Mouse (Mus musculus): ENCODE measurements around the gene Zbtb32. TPM values are rescaled to one million over a fixed set of nuclear protein-coding genes. Genes with fewer than 3 reads are reported as not detected.

Zbtb32 gene
- polyA plus RNA-seq, 1 experiment from 2014 or later, result 1.8 TPM

GRCm38 (mm10) chr7:30553021-30553589 lies 45.6 kb downstream of the Zbtb32 start:
- Histone ChIP-seq H3K27ac (replicated peaks) (peak overlapping the region; percentile 100), H3K9ac (peak overlapping the region; percentile 59), H3K4me2 (replicated peaks) (peak overlapping the region; percentile 96), H3K27me3 (no peaks in the 10 kb centered on the region), H3K36me3 (peaks cover 32% of the 10 kb centered on the region), H3K4me1 (peaks cover 21% of the 10 kb centered on the region), H3K4me3 (replicated peaks) (peak overlapping the region; percentile 81), H3K9me3 (replicated peaks) (no peaks in the 10 kb centered on the region)
- ATAC-seq (ENCODE audit: insufficient number of reproducible peaks, low FRiP score, low TSS enrichment, low read depth), result no peak
- 3% methylated on average over 23 of the region's 23 CpGs for WGBS

- H3K4me2 ChIP-seq (replicated peaks), result peak within 1 kb of the TSS; percentile 96
- H3K27ac ChIP-seq (replicated peaks), result peak within 1 kb of the TSS; percentile 100
- no peaks in the 10 kb centered on the region for H3K27me3 ChIP-seq
- peak within 1 kb of the TSS; percentile 63 for H3K9ac ChIP-seq
- peaks cover 17% of the 10 kb centered on the region for H3K4me1 ChIP-seq
- no peaks in the 10 kb centered on the region for H3K9me3 ChIP-seq (replicated peaks)
- under 1% methylated on average over 44 of the region's 44 CpGs for WGBS
- peak; percentile 95 for ATAC-seq (ENCODE audit: insufficient number of reproducible peaks, low FRiP score, low TSS enrichment, low read depth)
- peak within 1 kb of the TSS; percentile 81 for H3K4me3 ChIP-seq (replicated peaks)
- H3K36me3 ChIP-seq, result peaks cover 38% of the 10 kb centered on the region
These were observed 46.3 kb downstream of the Zbtb32 start, which contains the start of the genes Hspb6 and Proser3 for GRCm38 (mm10) chr7:30552102-30553020. Gene Hspb6 (plus strand): TSS chr7:30552178. Gene Proser3 (minus strand): TSS chr7:30552299.

DNA sequence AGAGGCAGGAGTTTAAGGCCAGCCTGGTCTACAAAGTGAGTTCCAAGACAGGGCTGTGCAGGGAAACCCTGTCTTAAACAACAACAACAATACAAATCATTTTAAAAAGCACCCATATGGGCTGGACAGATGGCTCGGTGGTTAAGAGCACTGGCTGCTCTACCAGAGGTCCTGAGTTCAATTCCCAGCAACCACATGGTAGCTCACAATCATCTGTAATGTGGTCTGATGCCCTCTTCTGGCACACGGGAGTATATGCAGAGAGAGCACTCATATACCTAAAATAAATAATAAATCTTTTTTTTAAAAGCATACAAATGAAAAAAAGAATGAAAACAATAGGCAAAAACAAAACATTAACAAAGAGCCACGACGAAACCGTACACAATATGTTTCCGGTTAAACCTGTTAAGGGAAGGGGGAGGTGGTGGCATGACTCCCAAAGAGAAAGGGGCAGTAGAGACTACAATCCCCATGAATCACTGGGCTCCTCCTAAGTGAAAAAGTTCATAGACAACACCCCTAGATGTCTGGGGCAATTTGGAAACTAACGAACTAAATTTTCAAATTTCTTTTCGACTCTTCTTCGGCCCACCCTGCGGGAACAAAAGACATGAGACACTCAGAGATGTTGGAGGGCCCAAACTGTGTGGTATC lies 47.1 kb downstream of the Zbtb32 start:
- Histone ChIP-seq H3K4me1 (peaks cover 17% of the 10 kb centered on the region), H3K4me2 (replicated peaks) (peak overlapping the region; percentile 96), H3K27me3 (no peaks in the 10 kb centered on the region), H3K4me3 (replicated peaks) (peak overlapping the region; percentile 81), H3K9me3 (replicated peaks) (no peaks in the 10 kb centered on the region), H3K9ac (peak overlapping the region; percentile 63), H3K27ac (replicated peaks) (peak overlapping the region; percentile 100), H3K36me3 (peaks cover 31% of the 10 kb centered on the region)
- ATAC-seq (ENCODE audit: insufficient number of reproducible peaks, low FRiP score, low TSS enrichment, low read depth), result peak; percentile 73
- WGBS, result 3% methylated on average over 10 of the region's 10 CpGs

GRCm38 (mm10) chr7:30550603-30551002 lies 48.1 kb downstream of the Zbtb32 start:
- Histone ChIP-seq H3K36me3 (peaks cover 27% of the 10 kb centered on the region), H3K4me2 (replicated peaks) (no peak overlapping the region), H3K4me3 (replicated peaks) (no peak overlapping the region), H3K9me3 (replicated peaks) (no peaks in the 10 kb centered on the region), H3K4me1 (peaks cover 17% of the 10 kb centered on the region), H3K9ac (no peak overlapping the region), H3K27me3 (no peaks in the 10 kb centered on the region), H3K27ac (replicated peaks) (no peak overlapping the region)
- 93% methylated on average over 1 of the region's 1 CpGs for WGBS
- ATAC-seq (ENCODE audit: insufficient number of reproducible peaks, low FRiP score, low TSS enrichment, low read depth), result no peak

DNA sequence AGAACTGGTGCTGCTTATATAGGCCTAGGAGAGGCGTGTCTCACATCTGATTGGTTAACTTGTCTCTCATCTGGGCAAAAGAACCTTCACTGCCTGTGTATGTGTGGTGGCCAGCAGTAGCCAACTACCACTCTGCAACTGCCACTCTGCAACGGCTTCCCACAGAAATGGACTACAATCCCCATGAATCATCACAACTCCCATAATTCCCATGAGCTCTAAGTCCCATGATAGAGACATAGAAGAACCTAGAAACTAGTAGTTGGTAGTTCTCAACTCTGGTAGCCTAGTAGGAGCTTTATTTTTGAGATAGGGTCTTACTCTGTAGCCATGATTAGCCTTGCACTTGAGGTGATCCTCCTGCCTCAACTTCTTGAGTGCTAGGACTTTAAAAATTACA lies 48.8 kb downstream of the Zbtb32 start:
- Histone ChIP-seq H3K27me3 (no peaks in the 10 kb centered on the region), H3K4me1 (peaks cover 17% of the 10 kb centered on the region), H3K27ac (replicated peaks) (no peak overlapping the region), H3K4me3 (replicated peaks) (no peak overlapping the region), H3K9me3 (replicated peaks) (no peaks in the 10 kb centered on the region), H3K4me2 (replicated peaks) (no peak overlapping the region), H3K36me3 (peaks cover 24% of the 10 kb centered on the region), H3K9ac (no peak overlapping the region)
- 80% methylated on average over 2 of the region's 2 CpGs for WGBS
- ATAC-seq (ENCODE audit: insufficient number of reproducible peaks, low FRiP score, low TSS enrichment, low read depth), result no peak

GRCm38 (mm10) chr7:30544327-30544726 lies 54.4 kb downstream of the Zbtb32 start:
- no peak for ATAC-seq (ENCODE audit: insufficient number of reproducible peaks, low FRiP score, low TSS enrichment, low read depth)
- 84% methylated on average over 2 of the region's 2 CpGs for WGBS
- no peak overlapping the region for H3K4me2 ChIP-seq (replicated peaks)
- no peaks in the 10 kb centered on the region for H3K27me3 ChIP-seq
- no peak overlapping the region for H3K9ac ChIP-seq
- no peak overlapping the region for H3K4me3 ChIP-seq (replicated peaks)
- H3K36me3 ChIP-seq, result peaks cover 55% of the 10 kb centered on the region
- no peaks in the 10 kb centered on the region for H3K4me1 ChIP-seq
- no peaks in the 10 kb centered on the region for H3K9me3 ChIP-seq (replicated peaks)
- no peak overlapping the region for H3K27ac ChIP-seq (replicated peaks)

- no peak for ATAC-seq (ENCODE audit: insufficient number of reproducible peaks, low FRiP score, low TSS enrichment, low read depth)
- H3K9me3 ChIP-seq (replicated peaks), result no peaks in the 10 kb centered on the region
- H3K4me2 ChIP-seq (replicated peaks), result no peak overlapping the region
- peaks cover 4% of the 10 kb centered on the region for H3K4me1 ChIP-seq
- H3K4me3 ChIP-seq (replicated peaks), result no peak overlapping the region
- WGBS, result 91% methylated on average over 7 of the region's 7 CpGs
- H3K36me3 ChIP-seq, result peaks cover 44% of the 10 kb centered on the region
- H3K27ac ChIP-seq (replicated peaks), result no peak overlapping the region
- no peak overlapping the region for H3K9ac ChIP-seq
- H3K27me3 ChIP-seq, result no peaks in the 10 kb centered on the region
These were observed 58.1 kb downstream of the Zbtb32 start for GRCm38 (mm10) chr7:30540572-30540971.

Small RNA genes within 50 kb of the gene (microRNA-seq; reads per million reads assigned to microRNA genes)
- gene Gm38670 (ENCODE audit: borderline number of aligned reads) (1.0 reads per million), gene Mir3569 (ENCODE audit: borderline number of aligned reads) (not detected)

Other genes starting within 250 kb of the Zbtb32 start
- gene Lrfn3, start 236.1 kb downstream of the Zbtb32 start, polyA plus RNA-seq (2015; fragmentation: Nextera tagmentation; extraction: Ambion mirVana), result 5.7 and 6.6 TPM in 2 replicates
- gene Tyrobp, start 185.1 kb downstream of the Zbtb32 start, polyA plus RNA-seq (2015; fragmentation: Nextera tagmentation; extraction: Ambion mirVana), result 95.4 and 103 TPM in 2 replicates
- 2.2 and 2.4 TPM in 2 replicates for gene Hcst, start 179.1 kb downstream of the Zbtb32 start, polyA plus RNA-seq (2015; fragmentation: Nextera tagmentation; extraction: Ambion mirVana)
- 1.7 and 1.8 TPM in 2 replicates for gene Nfkbid, start 177.2 kb downstream of the Zbtb32 start, polyA plus RNA-seq (2015; fragmentation: Nextera tagmentation; extraction: Ambion mirVana)
- gene Aplp1, start 153.4 kb downstream of the Zbtb32 start, polyA plus RNA-seq (2015; fragmentation: Nextera tagmentation; extraction: Ambion mirVana), result 52.0 and 61.3 TPM in 2 replicates
- gene Kirrel2, start 141.2 kb downstream of the Zbtb32 start, polyA plus RNA-seq (2015; fragmentation: Nextera tagmentation; extraction: Ambion mirVana), result 1.1 and 1.3 TPM in 2 replicates
- gene Nphs1, start 140.6 kb downstream of the Zbtb32 start, polyA plus RNA-seq (2015; fragmentation: Nextera tagmentation; extraction: Ambion mirVana), result 0.17 TPM in 2 replicates
- not detected in 2 replicates for gene Prodh2, start 105.3 kb downstream of the Zbtb32 start, polyA plus RNA-seq (2015; fragmentation: Nextera tagmentation; extraction: Ambion mirVana)
- 12.2 and 16.2 TPM in 2 replicates for gene Arhgap33, start 63.8 kb downstream of the Zbtb32 start, polyA plus RNA-seq (2015; fragmentation: Nextera tagmentation; extraction: Ambion mirVana)
- gene Hspb6, start 46.7 kb downstream of the Zbtb32 start, polyA plus RNA-seq (2015; fragmentation: Nextera tagmentation; extraction: Ambion mirVana), result 19.9 and 22.2 TPM in 2 replicates
- gene Proser3, start 46.6 kb downstream of the Zbtb32 start, polyA plus RNA-seq (2015; fragmentation: Nextera tagmentation; extraction: Ambion mirVana), result 11.6 and 17.6 TPM in 2 replicates
- gene Lin37, start 39.1 kb downstream of the Zbtb32 start, polyA plus RNA-seq (2015; fragmentation: Nextera tagmentation; extraction: Ambion mirVana), result 45.6 and 46.8 TPM in 2 replicates
- 83.7 and 86.6 TPM in 2 replicates for gene U2af1l4, start 35.6 kb downstream of the Zbtb32 start, polyA plus RNA-seq (2015; fragmentation: Nextera tagmentation; extraction: Ambion mirVana)
- 11.0 and 15.0 TPM in 2 replicates for gene Gm49396, start 35.6 kb downstream of the Zbtb32 start, polyA plus RNA-seq (2015; fragmentation: Nextera tagmentation; extraction: Ambion mirVana)
- gene Psenen, start 35.3 kb downstream of the Zbtb32 start, polyA plus RNA-seq (2015; fragmentation: Nextera tagmentation; extraction: Ambion mirVana), result 136 and 140 TPM in 2 replicates
- gene Igflr1, start 33.5 kb downstream of the Zbtb32 start, polyA plus RNA-seq (2015; fragmentation: Nextera tagmentation; extraction: Ambion mirVana), result 5.3 and 6.1 TPM in 2 replicates
- 10.8 and 11.6 TPM in 2 replicates for gene Kmt2b, start 10.2 kb downstream of the Zbtb32 start, polyA plus RNA-seq (2015; fragmentation: Nextera tagmentation; extraction: Ambion mirVana)
- 0.54 and 0.75 TPM in 2 replicates for gene Upk1a, start 13.9 kb upstream of the Zbtb32 start, polyA plus RNA-seq (2015; fragmentation: Nextera tagmentation; extraction: Ambion mirVana)
- 848 and 867 TPM in 2 replicates for gene Cox6b1, start 27.2 kb upstream of the Zbtb32 start, polyA plus RNA-seq (2015; fragmentation: Nextera tagmentation; extraction: Ambion mirVana)
- gene Etv2, start 36.9 kb upstream of the Zbtb32 start, polyA plus RNA-seq (2015; fragmentation: Nextera tagmentation; extraction: Ambion mirVana), result not detected in 2 replicates
- 126 and 129 TPM in 2 replicates for gene Rbm42, start 51.4 kb upstream of the Zbtb32 start, polyA plus RNA-seq (2015; fragmentation: Nextera tagmentation; extraction: Ambion mirVana)
- gene Haus5, start 66.1 kb upstream of the Zbtb32 start, polyA plus RNA-seq (2015; fragmentation: Nextera tagmentation; extraction: Ambion mirVana), result 37.8 and 41.2 TPM in 2 replicates
- gene Pmis2, start 72.7 kb upstream of the Zbtb32 start, polyA plus RNA-seq (2015; fragmentation: Nextera tagmentation; extraction: Ambion mirVana), result not detected in 2 replicates
- 0.41 and 0.64 TPM in 2 replicates for gene 2200002J24Rik, start 100.0 kb upstream of the Zbtb32 start, polyA plus RNA-seq (2015; fragmentation: Nextera tagmentation; extraction: Ambion mirVana)
- 0.29 and 0.63 TPM in 2 replicates for gene Atp4a, start 113.3 kb upstream of the Zbtb32 start, polyA plus RNA-seq (2015; fragmentation: Nextera tagmentation; extraction: Ambion mirVana)
- 191 and 200 TPM in 2 replicates for gene Tmem147, start 130.6 kb upstream of the Zbtb32 start, polyA plus RNA-seq (2015; fragmentation: Nextera tagmentation; extraction: Ambion mirVana)
- gene Gapdhs, start 144.8 kb upstream of the Zbtb32 start, polyA plus RNA-seq (2015; fragmentation: Nextera tagmentation; extraction: Ambion mirVana), result 0.48 and 1.0 TPM in 2 replicates
- gene Sbsn, start 152.6 kb upstream of the Zbtb32 start, polyA plus RNA-seq (2015; fragmentation: Nextera tagmentation; extraction: Ambion mirVana), result 163 and 182 TPM in 2 replicates
- 491 and 576 TPM in 2 replicates for gene Dmkn, start 164.8 kb upstream of the Zbtb32 start, polyA plus RNA-seq (2015; fragmentation: Nextera tagmentation; extraction: Ambion mirVana)
- 1,669 and 1,901 TPM in 2 replicates for gene Krtdap, start 189.0 kb upstream of the Zbtb32 start, polyA plus RNA-seq (2015; fragmentation: Nextera tagmentation; extraction: Ambion mirVana)
- 0.14 TPM in 1 of 2 replicates, not detected in the other for gene Ffar2, start 224.9 kb upstream of the Zbtb32 start, polyA plus RNA-seq (2015; fragmentation: Nextera tagmentation; extraction: Ambion mirVana)

Data from embryonic facial prominence, embryonic 15.5 days (tissue).